Mouse (Mus musculus) kidney, embryonic 14.5 days (tissue): Measurements from ENCODE around the gene 4930404N11Rik. TPM values are rescaled to one million over a fixed set of nuclear protein-coding genes. Genes with fewer than 3 reads are reported as not detected.

Experiments
- ATAC-seq: fragments of 200-750 bp; cut with Nextera tagmentation; 2 replicates; pipeline ENCODE4 v1.8.0; 2017; ENCODE audit warnings: moderate number of reproducible peaks, mild to moderate bottlenecking, moderate TSS enrichment, moderate library complexity; ENCODE audit not compliant: low FRiP score, low TSS enrichment
- H3K27ac ChIP-seq: fragments of 300-500 bp; sonication (generic); 2 replicates; pipeline ENCODE4 v1.5.1; 2014; ENCODE audit warnings: low read depth, mild to moderate bottlenecking, low read length, moderate library complexity, mixed read lengths
- H3K27me3 ChIP-seq: fragments of 300-500 bp; sonication (generic); 2 replicates; pipeline ENCODE4 v1.6.1; 2014; ENCODE audit warnings: mild to moderate bottlenecking, low read length; ENCODE audit not compliant: control insufficient read depth, insufficient read depth
- H3K36me3 ChIP-seq: fragments of 300-500 bp; sonication (generic); 2 replicates; pipeline ENCODE4 v1.6.1; 2014; ENCODE audit warnings: low read length, mixed read lengths; ENCODE audit not compliant: control insufficient read depth, insufficient read depth
- H3K4me1 ChIP-seq: fragments of 300-500 bp; sonication (generic); 2 replicates; pipeline ENCODE4 v1.6.1; 2014; ENCODE audit warnings: low read length, mixed read lengths; ENCODE audit not compliant: control insufficient read depth, insufficient read depth
- H3K4me2 ChIP-seq: fragments of 300-500 bp; sonication (generic); replicated peaks from 2 replicates; pipeline ENCODE4 v1.6.1; 2014; ENCODE audit warnings: low read depth, mild to moderate bottlenecking, low read length
- H3K4me3 ChIP-seq: fragments of 300-500 bp; sonication (generic); 2 replicates; pipeline ENCODE4 v1.5.1; 2014; ENCODE audit warnings: mild to moderate bottlenecking, low read length
- H3K9ac ChIP-seq: fragments of 300-500 bp; sonication (generic); 2 replicates; pipeline ENCODE4 v1.6.1; 2014; ENCODE audit warnings: low read depth, mild to moderate bottlenecking, low read length, moderate library complexity
- H3K9me3 ChIP-seq: fragments of 300-500 bp; sonication (generic); 2 replicates; pipeline ENCODE4 v1.6.1; 2016; ENCODE audit warnings: low read length; ENCODE audit not compliant: control insufficient read depth
- WGBS: fragments of 180-500 bp; shearing (Covaris S2); extraction: QIAGEN DNeasy Blood & Tissue Kit; methylation state at CpG from one replicate; pipeline ENCODE4 v1.1.7; 2014; 5-methylcytosine and 5-hydroxymethylcytosine counted together
- polyA plus RNA-seq: library from polyadenylated mRNA; unstranded; fragments of >200 nt; fragmentation: Nextera tagmentation; extraction: Ambion mirVana; gene quantifications from 2 replicates; pipeline ENCODE4 v1.2.1, GENCODE M21; 2014

The 4930404N11Rik gene
- polyA plus RNA-seq, 1 experiment from 2014 or later = 0.30 TPM

- no peak overlapping the region for H3K27ac ChIP-seq
- no peaks in the 10 kb centered on the region for H3K9me3 ChIP-seq
- peak overlapping the region; percentile 99 for H3K4me2 ChIP-seq
- WGBS = 50% methylated on average over 12 of the region's 12 CpGs
- ATAC-seq = no peak
- H3K4me1 ChIP-seq = peaks cover 16% of the 10 kb centered on the region; the same call in 1 of the 2 replicates
- no peak overlapping the region for H3K4me3 ChIP-seq
- no peaks in the 10 kb centered on the region for H3K36me3 ChIP-seq
- no peaks in the 10 kb centered on the region for H3K27me3 ChIP-seq
- H3K9ac ChIP-seq = no peak overlapping the region
Measured at GRCm38 (mm10) chr10:81356352-81356990, 9.1 kb downstream of the 4930404N11Rik start.

DNA sequence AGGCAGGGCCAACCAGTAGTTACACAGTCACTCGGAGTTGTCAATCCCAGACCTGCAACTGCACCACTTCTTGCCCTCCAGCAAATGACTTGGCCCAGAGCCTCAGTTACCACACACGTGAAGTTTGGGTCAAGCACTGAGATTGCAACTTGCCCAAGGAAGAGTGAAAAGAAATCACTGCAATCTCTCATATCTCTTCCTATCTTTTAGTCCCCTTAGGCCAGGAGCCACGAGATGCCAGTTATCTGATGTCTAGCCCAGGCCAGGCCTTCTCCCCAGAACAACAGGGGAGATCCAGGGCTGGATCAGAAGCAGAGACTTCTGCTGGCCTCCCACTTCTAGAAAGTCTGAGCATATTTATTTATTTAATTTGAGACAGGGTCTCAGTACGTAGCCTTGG lies 10.1 kb downstream of the 4930404N11Rik start:
- no peaks in the 10 kb centered on the region for H3K27me3 ChIP-seq
- H3K9ac ChIP-seq = no peak overlapping the region
- no peak overlapping the region for H3K27ac ChIP-seq
- H3K4me3 ChIP-seq = no peak overlapping the region
- no peak for ATAC-seq
- H3K4me1 ChIP-seq = peaks cover 12% of the 10 kb centered on the region; the same call in 1 of the 2 replicates
- no peaks in the 10 kb centered on the region for H3K36me3 ChIP-seq
- no peaks in the 10 kb centered on the region for H3K9me3 ChIP-seq
- no peak overlapping the region for H3K4me2 ChIP-seq
- 86% methylated on average over 4 of the region's 4 CpGs for WGBS

DNA sequence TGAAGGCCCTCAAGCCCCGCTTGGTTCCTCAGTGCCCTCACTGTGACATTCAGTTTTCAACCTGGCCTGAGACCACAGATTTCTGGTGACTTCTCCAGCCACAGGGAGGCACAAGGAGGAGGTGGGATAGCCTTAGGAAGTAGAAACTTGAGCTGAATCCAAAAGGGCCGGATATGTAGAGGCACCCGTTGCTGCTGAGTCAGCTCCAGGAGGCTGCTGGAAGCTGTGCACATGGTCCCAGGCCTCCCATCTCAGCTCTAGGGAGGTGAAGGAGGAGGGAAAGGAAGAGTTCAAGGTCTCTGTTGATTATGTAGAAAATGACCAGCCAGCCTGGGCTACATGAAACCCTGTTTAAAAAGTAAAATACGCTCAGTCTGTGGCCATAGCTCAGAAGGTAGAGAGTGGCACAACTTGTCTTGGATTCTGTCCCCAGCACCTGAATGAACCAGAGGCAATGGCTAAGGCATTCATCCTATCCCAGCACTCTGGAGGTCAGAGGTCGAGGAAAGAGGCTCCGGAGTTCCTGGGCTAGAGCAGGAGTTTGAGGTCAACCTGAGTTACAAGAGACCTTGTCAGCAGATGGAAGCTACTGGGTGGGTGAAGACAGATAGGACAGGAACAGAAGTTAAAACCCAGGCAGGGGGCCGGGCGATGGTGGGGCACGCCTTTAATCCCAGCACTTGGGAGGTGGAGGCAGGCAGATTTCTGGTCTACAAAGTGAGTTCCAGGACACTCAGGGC lies 10.7 kb downstream of the 4930404N11Rik start:
- H3K4me1 ChIP-seq = peaks cover 12% of the 10 kb centered on the region; the same call in 1 of the 2 replicates
- no peaks in the 10 kb centered on the region for H3K9me3 ChIP-seq
- no peak overlapping the region for H3K27ac ChIP-seq
- ATAC-seq = no peak
- no peaks in the 10 kb centered on the region for H3K27me3 ChIP-seq
- WGBS = 67% methylated on average over 9 of the region's 9 CpGs
- no peak overlapping the region for H3K9ac ChIP-seq
- H3K4me3 ChIP-seq = no peak overlapping the region
- no peak overlapping the region for H3K4me2 ChIP-seq
- H3K36me3 ChIP-seq = no peaks in the 10 kb centered on the region

GRCm38 (mm10) chr10:81351678-81352291 lies 13.8 kb downstream of the 4930404N11Rik start:
- peaks cover 12% of the 10 kb centered on the region for H3K4me1 ChIP-seq
- no peaks in the 10 kb centered on the region for H3K9me3 ChIP-seq
- peaks cover 13% of the 10 kb centered on the region; the same call in 1 of the 2 replicates for H3K36me3 ChIP-seq
- no peaks in the 10 kb centered on the region for H3K27me3 ChIP-seq
- no peak for ATAC-seq
- no peak overlapping the region for H3K9ac ChIP-seq
- WGBS = 23% methylated on average over 9 of the region's 9 CpGs
- no peak overlapping the region for H3K4me3 ChIP-seq
- no peak overlapping the region for H3K27ac ChIP-seq
- no peak overlapping the region for H3K4me2 ChIP-seq

DNA sequence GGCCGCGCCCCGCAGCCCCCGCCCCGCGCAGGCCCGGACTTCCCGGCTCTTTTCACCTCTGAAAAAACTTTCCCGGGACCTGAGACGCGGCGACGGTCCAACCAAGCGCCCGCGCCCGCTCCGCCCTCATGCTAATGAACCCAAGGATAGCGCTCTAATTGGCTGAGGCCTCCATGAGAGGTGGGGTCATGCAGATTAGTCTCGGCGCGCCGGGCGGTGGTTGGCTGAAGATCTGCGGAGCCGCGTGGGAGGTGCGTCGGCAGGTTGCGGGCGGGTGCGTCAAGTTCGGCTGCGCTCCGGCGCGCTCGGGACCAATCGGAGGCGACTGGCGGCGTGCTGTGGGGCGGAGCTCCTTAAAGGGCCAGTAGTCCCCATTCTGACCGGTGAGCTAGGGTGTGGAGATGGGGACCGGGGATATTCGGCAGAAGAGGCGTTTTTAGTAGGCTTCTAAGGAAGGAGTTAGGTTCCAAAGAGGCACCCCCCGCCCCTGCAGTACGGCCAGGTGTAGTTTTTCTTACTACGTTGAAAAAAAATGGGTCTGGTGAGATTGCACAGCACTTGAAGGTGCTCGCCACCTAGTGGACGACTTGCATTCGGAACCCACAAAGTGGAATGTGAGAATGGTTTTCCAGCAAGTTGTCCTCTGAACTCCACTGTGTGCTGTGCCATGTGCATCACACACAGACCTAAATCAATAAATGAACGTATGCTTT lies 15.1 kb downstream of the 4930404N11Rik start, which contains the start of gene Hmg20b:
Gene Hmg20b (minus strand): TSS at position 130 of the 713 bp plus-strand sequence.
- no peaks in the 10 kb centered on the region for H3K9me3 ChIP-seq
- under 1% methylated on average over 46 of the region's 54 CpGs for WGBS
- H3K36me3 ChIP-seq = peaks cover 13% of the 10 kb centered on the region; the same call in 1 of the 2 replicates
- H3K4me3 ChIP-seq = peak within 1 kb of the TSS; percentile 74
- peak; percentile 94 for ATAC-seq
- H3K27me3 ChIP-seq = no peaks in the 10 kb centered on the region
- H3K4me2 ChIP-seq = peak within 1 kb of the TSS; percentile 73
- H3K27ac ChIP-seq = peak within 1 kb of the TSS; percentile 69; the same call in 1 of the 2 replicates
- H3K4me1 ChIP-seq = peaks cover 16% of the 10 kb centered on the region
- H3K9ac ChIP-seq = peak within 1 kb of the TSS; percentile 88

GRCm38 (mm10) chr10:81349961-81350350 lies 15.7 kb downstream of the 4930404N11Rik start:
- H3K4me1 ChIP-seq = peaks cover 16% of the 10 kb centered on the region
- no peaks in the 10 kb centered on the region for H3K9me3 ChIP-seq
- peak overlapping the region; percentile 74 for H3K4me3 ChIP-seq
- H3K36me3 ChIP-seq = peaks cover 13% of the 10 kb centered on the region; the same call in 1 of the 2 replicates
- H3K4me2 ChIP-seq = peak overlapping the region; percentile 73
- ATAC-seq = peak; percentile 5
- H3K27me3 ChIP-seq = no peaks in the 10 kb centered on the region
- WGBS = 2% methylated on average over 15 of the region's 29 CpGs
- H3K9ac ChIP-seq = peak overlapping the region; percentile 88
- peak overlapping the region; percentile 69; the same call in 1 of the 2 replicates for H3K27ac ChIP-seq

GRCm38 (mm10) chr10:81349146-81349545 lies 16.5 kb downstream of the 4930404N11Rik start:
- no peak for ATAC-seq
- no peaks in the 10 kb centered on the region for H3K27me3 ChIP-seq
- 7% methylated on average over 12 of the region's 12 CpGs for WGBS
- peak overlapping the region; percentile 88; the same call in 1 of the 2 replicates for H3K9ac ChIP-seq
- H3K9me3 ChIP-seq = no peaks in the 10 kb centered on the region
- peaks cover 16% of the 10 kb centered on the region for H3K4me1 ChIP-seq
- peak overlapping the region; percentile 74 for H3K4me3 ChIP-seq
- peaks cover 13% of the 10 kb centered on the region; the same call in 1 of the 2 replicates for H3K36me3 ChIP-seq
- H3K27ac ChIP-seq = no peak overlapping the region; the same call in 1 of the 2 replicates
- H3K4me2 ChIP-seq = peak overlapping the region; percentile 73

- Histone ChIP-seq H3K4me2 (peak overlapping the region; percentile 56), H3K9me3 (no peaks in the 10 kb centered on the region), H3K27ac (no peak overlapping the region), H3K4me1 (peaks cover 21% of the 10 kb centered on the region), H3K36me3 (peaks cover 13% of the 10 kb centered on the region; the same call in 1 of the 2 replicates), H3K4me3 (peak overlapping the region; percentile 35), H3K9ac (peak overlapping the region; percentile 48; the same call in 1 of the 2 replicates), H3K27me3 (peaks cover 22% of the 10 kb centered on the region)
- peak; percentile 7; the same call in 1 of the 2 replicates for ATAC-seq
- 6% methylated on average over 54 of the region's 55 CpGs for WGBS
Measured at GRCm38 (mm10) chr10:81346453-81347067, 19.1 kb downstream of the 4930404N11Rik start.
